Mouse (Mus musculus) 3134 (cell line): ENCODE measurements around the gene AI987944.

Experiments used
- DNase-seq: peaks from one replicate; pipeline ENCODE4 v3.0.0-alpha.2; 2011; ENCODE audit warnings: low spot score; ENCODE audit not compliant: insufficient read length; ENCODE audit errors: extremely low read depth

AI987944 gene

DNA sequence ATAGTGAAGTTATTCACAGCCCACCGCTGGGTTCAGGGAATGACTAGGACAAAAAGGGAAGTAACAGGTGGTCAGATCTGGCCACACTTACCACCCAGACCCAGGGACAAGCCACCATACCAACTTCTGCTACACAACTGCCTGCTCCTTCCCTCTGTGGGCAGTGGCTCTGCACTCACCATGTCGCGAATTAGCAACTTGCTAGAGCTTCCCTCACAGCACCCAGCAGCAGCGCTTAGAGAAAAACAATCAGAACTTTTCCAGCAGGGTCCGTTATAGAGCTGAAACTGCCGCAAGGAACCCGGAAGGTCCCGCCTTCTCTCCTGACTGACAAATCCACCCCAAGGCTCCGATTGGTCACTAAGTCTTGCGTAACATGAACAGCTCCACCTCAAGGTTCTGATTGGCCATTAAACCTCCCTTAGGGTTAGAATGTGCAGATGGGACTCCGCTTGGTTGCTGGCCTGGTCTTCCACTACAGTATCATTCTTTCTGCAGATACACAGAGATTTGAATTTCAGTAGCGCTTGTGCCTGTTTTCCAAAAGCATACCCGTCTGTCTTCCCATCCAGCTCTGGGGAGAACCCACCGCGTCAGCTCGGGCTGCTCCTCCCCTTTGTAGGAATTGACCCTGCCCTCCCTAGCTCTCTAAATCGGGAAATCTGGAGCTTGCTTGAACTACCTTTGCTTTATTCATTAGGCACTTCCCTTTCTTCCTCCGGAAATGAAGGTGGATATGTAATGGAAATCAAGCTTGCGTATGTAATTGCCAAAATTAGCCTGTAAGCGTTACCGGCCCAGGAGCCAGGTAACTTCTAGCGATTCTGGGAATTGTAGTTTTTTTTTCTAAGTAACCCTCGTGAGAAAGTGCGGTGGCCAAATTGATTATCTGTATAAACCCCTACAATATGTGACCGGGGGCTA lies at the start of gene AI987944:
TSS of gene AI987944 (minus strand) at position 332 of the 924 bp plus-strand sequence.
- DNase-seq: peak; percentile 68

DNA sequence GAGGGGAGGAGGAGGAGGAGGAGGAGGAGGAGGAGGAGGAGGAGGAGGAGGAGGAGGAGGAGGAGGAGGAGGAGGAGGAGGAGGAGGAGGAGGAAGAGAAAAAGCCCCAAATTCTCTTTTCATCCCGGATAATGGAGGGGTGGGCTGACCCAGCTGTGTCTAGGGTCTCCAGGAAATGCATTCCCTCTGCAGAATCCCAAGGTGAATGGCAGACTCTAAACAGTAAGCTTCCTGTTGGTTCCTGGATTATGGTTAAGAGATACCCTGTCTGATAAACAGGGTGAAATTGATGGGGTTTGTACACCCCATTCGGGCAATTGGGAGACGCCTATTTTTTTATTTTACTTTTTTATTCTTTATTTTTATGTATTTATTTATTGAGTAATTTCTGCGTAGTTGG lies 951 bp upstream of the AI987944 start:
- no peak for DNase-seq
